Mouse (Mus musculus): ENCODE data around the gene Ndufa8. TPM values are rescaled to one million over a fixed set of nuclear protein-coding genes. Genes with fewer than 3 reads are reported as not detected.

Gene Ndufa8
- polyA plus RNA-seq, 1 experiment = 56.0 TPM

DNA sequence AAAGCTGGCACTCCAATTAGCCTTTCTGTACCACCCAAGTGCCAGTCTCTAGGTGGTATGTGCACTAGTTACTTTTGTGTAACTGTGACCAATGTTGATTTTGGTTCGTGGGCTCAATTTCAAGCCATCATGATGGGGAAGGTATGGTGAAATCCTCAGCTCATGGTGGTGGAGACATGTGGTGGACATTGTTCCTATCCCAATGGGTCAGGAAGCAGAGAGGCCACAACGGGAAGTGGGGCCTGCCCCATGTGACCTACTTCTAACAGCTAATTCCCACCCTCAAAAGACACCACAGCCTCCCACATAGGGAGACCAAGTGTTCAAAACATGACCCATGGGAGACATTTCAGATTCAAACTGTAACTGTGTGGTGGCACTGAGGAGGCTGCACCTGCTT, 52.5 kb downstream of the Ndufa8 start:
- DNase-seq = no peak
- 70% methylated on average over 2 of the region's 2 CpGs for WGBS

DNA sequence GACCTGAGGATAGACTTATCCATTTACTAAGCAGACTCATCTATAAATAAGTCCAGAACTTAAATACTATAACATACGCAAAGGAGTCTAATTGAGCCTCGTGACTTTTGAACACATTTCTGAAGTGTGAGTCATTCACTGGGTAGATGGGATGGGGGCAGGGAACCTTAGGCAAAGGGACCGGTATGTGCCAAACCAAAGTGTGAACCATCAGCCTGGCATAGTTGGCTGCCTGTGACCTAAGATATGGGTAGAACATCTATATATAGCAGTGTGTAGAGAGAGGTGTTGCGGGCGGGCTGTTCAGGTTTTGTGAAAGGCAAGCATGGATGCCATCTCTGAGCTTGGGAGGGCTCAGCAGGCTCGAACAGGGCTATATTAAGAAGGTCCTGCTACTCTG, 54.9 kb downstream of the Ndufa8 start:
- DNase-seq = no peak
- WGBS = 63% methylated on average over 6 of the region's 6 CpGs

More for the DNA sequence above, 52.5 kb downstream of the Ndufa8 start:
- no peak overlapping the region for H3K4me3 ChIP-seq (replicated peaks; ENCODE audit: extremely low read depth, low read depth, low read length)
- H3K4me1 ChIP-seq (ENCODE audit: control insufficient read depth, insufficient read depth, low read length) = no peaks in the 10 kb centered on the region
- TF ChIP-seq CTCF (IDR thresholded peaks at IDR 0.05; ENCODE audit: insufficient read depth, low read length) = no peak
- no peak for TF ChIP-seq POLR2A (IDR thresholded peaks at IDR 0.05; ENCODE audit: borderline replicate concordance, extremely low read depth, low read depth, low read length)

GRCm38 (mm10) chr2:35993481-35993880, 55.7 kb downstream of the Ndufa8 start:
- Histone ChIP-seq H3K4me1 (ENCODE audit: control insufficient read depth, insufficient read depth, low read length) (no peaks in the 10 kb centered on the region), H3K4me3 (replicated peaks; ENCODE audit: extremely low read depth, low read depth, low read length) (no peak overlapping the region)
- TF ChIP-seq CTCF (IDR thresholded peaks at IDR 0.05; ENCODE audit: insufficient read depth, low read length) = no peak
- no peak for TF ChIP-seq POLR2A (IDR thresholded peaks at IDR 0.05; ENCODE audit: borderline replicate concordance, extremely low read depth, low read depth, low read length)
- no peak for DNase-seq
- 78% methylated on average over 2 of the region's 2 CpGs for WGBS

More for the DNA sequence above, 54.9 kb downstream of the Ndufa8 start:
- TF ChIP-seq CTCF (IDR thresholded peaks at IDR 0.05; ENCODE audit: insufficient read depth, low read length) (no peak), POLR2A (IDR thresholded peaks at IDR 0.05; ENCODE audit: borderline replicate concordance, extremely low read depth, low read depth, low read length) (no peak)
- Histone ChIP-seq H3K4me3 (replicated peaks; ENCODE audit: extremely low read depth, low read depth, low read length) (no peak overlapping the region), H3K4me1 (ENCODE audit: control insufficient read depth, insufficient read depth, low read length) (no peaks in the 10 kb centered on the region)

- H3K4me3 ChIP-seq (replicated peaks; ENCODE audit: extremely low read depth, low read depth, low read length) = no peak overlapping the region
Measured at GRCm38 (mm10) chr2:35992259-35992658, 56.9 kb downstream of the Ndufa8 start.

More at GRCm38 (mm10) chr2:35992259-35992658, 56.9 kb downstream of the Ndufa8 start:
- H3K4me1 ChIP-seq (ENCODE audit: control insufficient read depth, insufficient read depth, low read length) = no peaks in the 10 kb centered on the region
- DNase-seq = no peak
- 81% methylated on average over 3 of the region's 3 CpGs for WGBS
- TF ChIP-seq POLR2A (IDR thresholded peaks at IDR 0.05; ENCODE audit: borderline replicate concordance, extremely low read depth, low read depth, low read length) (no peak), CTCF (IDR thresholded peaks at IDR 0.05; ENCODE audit: insufficient read depth, low read length) (no peak)

Other genes with a start within 250 kb of the Ndufa8 start
- 1.3 and 1.7 TPM in 2 replicates for gene Ttll11, start 69.5 kb downstream of the Ndufa8 start, polyA plus RNA-seq (2012; rRNA removed)
- 3.0 and 4.4 TPM in 2 replicates for gene Morn5, start 52 bp upstream of the Ndufa8 start, polyA plus RNA-seq (2012; rRNA removed)
- gene Lhx6, start 56.0 kb upstream of the Ndufa8 start, polyA plus RNA-seq (2012; rRNA removed) = 1.8 and 3.6 TPM in 2 replicates
- gene Mrrf, start 87.0 kb upstream of the Ndufa8 start, polyA plus RNA-seq (2012; rRNA removed) = 18.2 and 24.5 TPM in 2 replicates
- gene Rbm18, start 87.4 kb upstream of the Ndufa8 start, polyA plus RNA-seq (2012; rRNA removed) = 10.6 and 14.5 TPM in 2 replicates
- gene Ptgs1, start 181.0 kb upstream of the Ndufa8 start, polyA plus RNA-seq (2012; rRNA removed) = 58.4 and 66.1 TPM in 2 replicates